Mouse (Mus musculus) T-cell, adult 66 days (primary cell): ENCODE measurements around the gene Olfr1191-ps1. TPM values are rescaled to one million over a fixed set of nuclear protein-coding genes. Genes with fewer than 3 reads are reported as not detected.

ENCODE experiments used
- total RNA-seq, 2 experiments: library from RNA; stranded (reverse); gene quantifications; 3 replicates in 1 of 2; 4 replicates in 1 of 2; pipeline ENCODE4 v1.2.4; 2023

The Olfr1191-ps1 gene
- total RNA-seq, result under 1 TPM in 1 of 2 experiments, not detected in 1; 0.17 TPM

GRCm38 (mm10) chr2:88640242-88640641 is at the start of gene Olfr1191-ps1:
Olfr1191-ps1 (plus strand) TSS chr2:88640542.

GRCm38 (mm10) chr2:88648209-88648608 is 7.9 kb downstream of the Olfr1191-ps1 start, which contains the start of gene Olfr1192-ps1:
Olfr1192-ps1 (plus strand) TSS chr2:88648509.

GRCm38 (mm10) chr2:88675328-88675727 is 35.0 kb downstream of the Olfr1191-ps1 start, which contains the start of gene Olfr1193:
Olfr1193 (plus strand) TSS chr2:88675628.

GRCm38 (mm10) chr2:88689087-88689486 is 48.7 kb downstream of the Olfr1191-ps1 start, which contains the start of gene Olfr1195:
Olfr1195 (minus strand) TSS chr2:88689187.

Other genes with a start within 250 kb of the Olfr1191-ps1 start
- not detected for gene Olfr1179, start 234.1 kb upstream of the Olfr1191-ps1 start, total RNA-seq
- not detected for gene Olfr1180, start 221.4 kb upstream of the Olfr1191-ps1 start, total RNA-seq
- gene Olfr1181, start 214.4 kb upstream of the Olfr1191-ps1 start, total RNA-seq, result not detected
- gene Gm13757, start 191.4 kb upstream of the Olfr1191-ps1 start, total RNA-seq, result not detected
- gene Olfr1183, start 185.7 kb upstream of the Olfr1191-ps1 start, total RNA-seq, result not detected
- not detected for gene Olfr1184, start 156.9 kb upstream of the Olfr1191-ps1 start, total RNA-seq
- gene Olfr1185-ps1, start 147.2 kb upstream of the Olfr1191-ps1 start, total RNA-seq, result not detected
- gene Olfr1186, start 122.0 kb upstream of the Olfr1191-ps1 start, total RNA-seq, result not detected
- gene Olfr1188, start 83.6 kb upstream of the Olfr1191-ps1 start, total RNA-seq, result not detected
- not detected for gene Olfr1189, start 54.1 kb upstream of the Olfr1191-ps1 start, total RNA-seq
- not detected for gene Olfr1192-ps1, start 8.0 kb downstream of the Olfr1191-ps1 start, total RNA-seq
- not detected for gene Olfr1193, start 35.1 kb downstream of the Olfr1191-ps1 start, total RNA-seq
- gene Olfr1195, start 48.6 kb downstream of the Olfr1191-ps1 start, total RNA-seq, result not detected
- not detected for gene Olfr1196, start 64.1 kb downstream of the Olfr1191-ps1 start, total RNA-seq
- gene Olfr1197, start 91.8 kb downstream of the Olfr1191-ps1 start, total RNA-seq, result not detected
- not detected for gene Olfr1198, start 110.8 kb downstream of the Olfr1191-ps1 start, total RNA-seq
- gene Olfr1199, start 119.9 kb downstream of the Olfr1191-ps1 start, total RNA-seq, result not detected
- gene Olfr1200, start 129.9 kb downstream of the Olfr1191-ps1 start, total RNA-seq, result not detected
- gene Olfr1201, start 152.5 kb downstream of the Olfr1191-ps1 start, total RNA-seq, result not detected
- gene Olfr1202, start 174.0 kb downstream of the Olfr1191-ps1 start, total RNA-seq, result not detected
- gene Olfr1205, start 189.2 kb downstream of the Olfr1191-ps1 start, total RNA-seq, result not detected
- not detected for gene Olfr1204, start 208.8 kb downstream of the Olfr1191-ps1 start, total RNA-seq
- gene Olfr1206, start 222.7 kb downstream of the Olfr1191-ps1 start, total RNA-seq, result not detected